Mouse (Mus musculus) yolk sac, embryonic 10.5 days (tissue): Measurements from ENCODE around the gene Phkg2.
A peak's percentile ranks its signal among the peaks of the same experiment; 100 is the strongest.
"Not testable (repeated sequence)": the region's sequence is repeated elsewhere in the genome, so short reads cannot be mapped to it uniquely, and the experiment has no call there.

Experiments
- DNase-seq: peaks from one replicate; pipeline ENCODE4 v3.0.0-alpha.2; 2017; ENCODE audit warnings: low spot score

The Phkg2 gene

GRCm38 (mm10) chr7:127604256-127604655 lies 31.1 kb downstream of the Phkg2 start:
- no peak for DNase-seq

- no peak for DNase-seq
Measured at GRCm38 (mm10) chr7:127607150-127607549, 34.0 kb downstream of the Phkg2 start.

GRCm38 (mm10) chr7:127611011-127611410 lies 37.9 kb downstream of the Phkg2 start:
- DNase-seq: no peak

- DNase-seq: no peak
Measured at GRCm38 (mm10) chr7:127611561-127611960, 38.4 kb downstream of the Phkg2 start.

- no peak for DNase-seq
Measured at GRCm38 (mm10) chr7:127613501-127613900, 40.4 kb downstream of the Phkg2 start.

GRCm38 (mm10) chr7:127614091-127614490 lies 41.0 kb downstream of the Phkg2 start:
- DNase-seq: no peak

- DNase-seq: peak; percentile 68
Measured at GRCm38 (mm10) chr7:127614511-127614890, 41.4 kb downstream of the Phkg2 start.

GRCm38 (mm10) chr7:127614891-127615843 lies 42.0 kb downstream of the Phkg2 start, which contains the start of gene Zfp629:
Gene Zfp629 (minus strand): TSS chr7:127615797.
- DNase-seq: peak; percentile 76

- no peak for DNase-seq
Measured at GRCm38 (mm10) chr7:127616336-127616735, 43.2 kb downstream of the Phkg2 start.

- no peak for DNase-seq
Measured at GRCm38 (mm10) chr7:127616881-127617280, 43.7 kb downstream of the Phkg2 start.

- no peak for DNase-seq
Measured at GRCm38 (mm10) chr7:127617962-127618361, 44.8 kb downstream of the Phkg2 start.

GRCm38 (mm10) chr7:127618402-127618801 lies 45.3 kb downstream of the Phkg2 start:
- DNase-seq: not testable (repeated sequence)

GRCm38 (mm10) chr7:127626039-127626438 lies 52.9 kb downstream of the Phkg2 start:
- DNase-seq: no peak

- no peak for DNase-seq
Measured at GRCm38 (mm10) chr7:127626471-127626870, 53.3 kb downstream of the Phkg2 start.

- DNase-seq: no peak
Measured at GRCm38 (mm10) chr7:127628646-127629045, 55.5 kb downstream of the Phkg2 start.

- no peak for DNase-seq
Measured at GRCm38 (mm10) chr7:127631416-127631815, 58.3 kb downstream of the Phkg2 start.
